Mouse (Mus musculus) right cerebral cortex, postnatal 14 days (tissue): ENCODE results near the gene Hist1h2br.
"Not testable (repeated sequence)": the region's sequence is repeated elsewhere in the genome, so short reads cannot be mapped to it uniquely, and the experiment has no call there.

Source experiments
- DNase-seq: peaks from one replicate; pipeline ENCODE4 v3.0.0; 2022

The Hist1h2br gene

GRCm38 (mm10) chr13:21833461-21833860 is at the start of gene Hist1h2br, which contains the start of gene Hist1h2ap:
TSS of gene Hist1h2br (plus strand) at chr13:21833743.
TSS of gene Hist1h2ap (minus strand) at chr13:21833507.
- not testable (repeated sequence) for DNase-seq

GRCm38 (mm10) chr13:21784311-21784710 is 49.2 kb upstream of the Hist1h2br start:
- DNase-seq: no peak

GRCm38 (mm10) chr13:21786189-21786898 is 47.2 kb upstream of the Hist1h2br start:
- DNase-seq: no peak

- DNase-seq: peak; percentile 73
These were observed 46.5 kb upstream of the Hist1h2br start, which contains the start of the genes Hist1h2an and Hist1h2bp for GRCm38 (mm10) chr13:21786899-21787629. TSS of gene Hist1h2an (minus strand) at chr13:21787218. TSS of gene Hist1h2bp (plus strand) at chr13:21787461.

GRCm38 (mm10) chr13:21787760-21788593 is 45.6 kb upstream of the Hist1h2br start:
- no peak for DNase-seq

- no peak for DNase-seq
These were observed 43.6 kb upstream of the Hist1h2br start for GRCm38 (mm10) chr13:21789925-21790324.

- no peak for DNase-seq
These were observed 42.8 kb upstream of the Hist1h2br start for GRCm38 (mm10) chr13:21790601-21791283.

- no peak for DNase-seq
These were observed 38.0 kb upstream of the Hist1h2br start for GRCm38 (mm10) chr13:21795584-21795983.

- DNase-seq: not testable (repeated sequence)
These were observed 36.4 kb upstream of the Hist1h2br start for GRCm38 (mm10) chr13:21797163-21797562.

- not testable (repeated sequence) for DNase-seq
These were observed 30.5 kb upstream of the Hist1h2br start for GRCm38 (mm10) chr13:21803058-21803457.

GRCm38 (mm10) chr13:21810073-21810472 is 23.5 kb upstream of the Hist1h2br start, which contains the start of the genes Hist1h2bq and Hist1h2ao:
TSS of gene Hist1h2bq (minus strand) at chr13:21810197.
TSS of gene Hist1h2ao (plus strand) at chr13:21810465.
- DNase-seq: not testable (repeated sequence)

GRCm38 (mm10) chr13:21811074-21811473 is 22.5 kb upstream of the Hist1h2br start:
- not testable (repeated sequence) for DNase-seq

GRCm38 (mm10) chr13:21811539-21811938 is 22.0 kb upstream of the Hist1h2br start, which contains the start of gene Hist1h4m:
TSS of gene Hist1h4m (plus strand) at chr13:21811746.
- peak; percentile 8 for DNase-seq

- DNase-seq: not testable (repeated sequence)
These were observed 21.5 kb upstream of the Hist1h2br start for GRCm38 (mm10) chr13:21812092-21812491.

- not testable (repeated sequence) for DNase-seq
These were observed 13.3 kb upstream of the Hist1h2br start for GRCm38 (mm10) chr13:21820082-21820890.

- DNase-seq: no peak
These were observed 5.0 kb upstream of the Hist1h2br start for GRCm38 (mm10) chr13:21828511-21828910.

- DNase-seq: no peak
These were observed 3.2 kb upstream of the Hist1h2br start for GRCm38 (mm10) chr13:21830344-21830743.

- DNase-seq: not testable (repeated sequence)
These were observed 1.8 kb upstream of the Hist1h2br start, which contains the start of gene Hist1h4n for GRCm38 (mm10) chr13:21831418-21832394. TSS of gene Hist1h4n (minus strand) at chr13:21832196.

- not testable (repeated sequence) for DNase-seq
These were observed 7.0 kb downstream of the Hist1h2br start for GRCm38 (mm10) chr13:21840508-21840907.

- not testable (repeated sequence) for DNase-seq
These were observed 12.8 kb downstream of the Hist1h2br start for GRCm38 (mm10) chr13:21846356-21846755.
